Mouse (Mus musculus): ENCODE results near the gene Krt4. TPM values are rescaled to one million over a fixed set of nuclear protein-coding genes. Genes with fewer than 3 reads are reported as not detected.

Krt4 gene
- total RNA-seq, 2 experiments from 2014 or later: not detected

DNA sequence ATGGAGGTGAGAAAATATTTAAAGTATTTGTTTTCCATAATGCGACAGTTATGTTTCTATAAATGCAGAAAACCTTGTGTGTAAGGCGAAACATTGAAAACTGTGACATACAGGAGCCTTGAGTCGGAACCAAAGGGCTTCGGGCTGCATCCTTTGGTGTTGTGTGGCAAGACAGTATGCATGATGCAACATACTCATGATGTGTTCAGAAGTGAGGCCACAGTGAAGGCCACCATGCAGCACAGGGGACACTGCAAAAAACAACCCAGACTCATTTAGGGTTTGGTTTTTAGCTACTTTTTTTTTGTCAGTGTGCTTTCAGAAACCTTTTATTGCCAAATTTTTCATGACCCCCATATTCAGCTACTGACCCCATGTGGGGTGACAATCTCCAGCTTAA lies 29.3 kb downstream of the Krt4 start:
- DNase-seq (ENCODE audit: low spot score in 2 of 2): no peak

DNA sequence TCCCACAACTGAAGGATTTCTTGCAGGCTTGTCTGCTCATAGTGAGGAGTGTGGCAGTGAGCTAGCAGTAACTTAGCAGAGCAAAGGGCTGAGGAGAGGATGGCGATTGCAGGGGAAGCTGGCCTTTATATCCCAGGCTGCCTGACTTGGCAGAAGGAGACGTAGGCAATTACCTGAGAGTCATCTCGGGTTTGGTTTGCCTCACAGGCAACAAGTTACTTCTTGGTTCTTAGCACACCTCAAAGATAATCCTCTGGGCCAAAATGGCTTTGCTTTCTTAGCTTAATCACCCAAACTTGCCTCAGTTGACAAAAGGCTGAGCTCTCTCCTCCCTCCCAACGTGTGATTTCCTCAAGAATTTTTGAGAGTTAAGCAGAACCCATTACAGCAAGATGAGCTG lies 31.7 kb downstream of the Krt4 start, which contains the start of gene Krt76:
TSS of gene Krt76 (minus strand) at position 101 of the 400 bp plus-strand sequence.
- DNase-seq (ENCODE audit: low spot score in 2 of 2): no peak

- DNase-seq (ENCODE audit: low spot score in 2 of 2): no peak
These were observed 44.8 kb downstream of the Krt4 start for GRCm38 (mm10) chr15:101879776-101880175.

DNA sequence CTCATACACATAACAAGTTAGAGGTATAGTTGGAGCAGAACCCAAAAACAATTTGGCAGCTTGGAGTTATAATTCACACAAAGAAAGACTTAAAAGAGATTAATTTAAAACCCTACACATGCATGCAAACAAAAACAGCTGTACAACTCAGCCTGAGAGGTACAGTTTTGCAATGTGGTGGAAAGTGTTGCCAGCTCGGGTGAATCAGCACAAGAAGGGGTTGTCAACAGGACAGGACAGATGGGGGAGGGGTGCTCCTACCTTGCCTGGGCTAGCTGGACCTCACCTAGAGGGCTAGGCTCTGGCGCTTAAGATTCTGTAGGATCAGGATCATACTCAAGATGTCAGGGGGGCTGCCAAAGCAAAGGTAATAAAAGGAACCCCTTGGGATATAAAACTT lies 46.5 kb downstream of the Krt4 start:
- DNase-seq (ENCODE audit: low spot score in 2 of 2): no peak

- DNase-seq (ENCODE audit: low spot score in 2 of 2): no peak
These were observed 50.2 kb downstream of the Krt4 start for GRCm38 (mm10) chr15:101874383-101874782.

GRCm38 (mm10) chr15:101873231-101873630 lies 51.3 kb downstream of the Krt4 start:
- DNase-seq (ENCODE audit: low spot score in 2 of 2): no peak

DNA sequence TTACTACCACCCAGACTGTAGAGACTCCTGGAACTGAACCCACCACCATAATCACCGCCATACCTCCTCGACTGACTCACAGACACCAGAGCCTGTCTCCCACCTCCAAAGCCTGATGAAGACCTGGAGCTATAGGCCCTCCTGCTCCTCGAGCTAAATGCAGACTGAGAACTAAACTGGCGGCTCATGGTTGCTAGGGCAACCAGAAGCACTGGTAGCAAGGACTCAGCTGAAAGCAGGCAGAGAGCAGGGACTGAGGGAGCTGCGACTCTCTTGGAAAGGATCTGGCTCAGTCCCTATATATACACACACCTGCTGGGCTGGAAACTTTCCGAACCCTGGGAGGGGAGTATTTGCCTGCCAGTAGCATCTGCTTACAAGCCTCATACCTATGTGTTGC lies 55.1 kb downstream of the Krt4 start, which contains the start of gene Krt77:
TSS of gene Krt77 (minus strand) at position 275 of the 400 bp plus-strand sequence.
- peak; percentile 40 to 43 for DNase-seq (ENCODE audit: low spot score in 2 of 2)

Small RNAs within 50 kb of the gene (microRNA-seq; reads per million reads assigned to microRNA genes)
- 0 reads per million in 2 experiments for gene Gm44356

Other genes starting within 250 kb of the Krt4 start
- gene Krt6b, start 244.4 kb downstream of the Krt4 start, total RNA-seq (2021): not detected
- gene Krt6a, start 230.4 kb downstream of the Krt4 start, total RNA-seq (2021): not detected
- gene Krt5, start 211.8 kb downstream of the Krt4 start, total RNA-seq (2021): under 1 TPM; 0.33 to 0.48 TPM
- gene Krt71, start 181.6 kb downstream of the Krt4 start, total RNA-seq (2021): not detected
- gene Krt72, start 138.3 kb downstream of the Krt4 start, total RNA-seq (2021): not detected
- gene Krt73, start 122.4 kb downstream of the Krt4 start, total RNA-seq (2021): 1 to 10 TPM; 7.7 to 8.2 TPM
- gene Krt2, start 106.6 kb downstream of the Krt4 start, total RNA-seq (2021): 1 to 10 TPM; 2.6 to 3.7 TPM
- gene Krt1, start 73.9 kb downstream of the Krt4 start, total RNA-seq (2021): 1 to 10 TPM; 3.4 to 4.4 TPM
- 1 to 10 TPM; 7.2 to 9.4 TPM for gene Krt77, start 55.0 kb downstream of the Krt4 start, total RNA-seq (2021)
- not detected for gene Krt76, start 31.8 kb downstream of the Krt4 start, total RNA-seq (2021)
- gene Krt79, start 15.6 kb upstream of the Krt4 start, total RNA-seq (2021): under 1 TPM in 1 of 2 experiments, not detected in 1; 0.44 TPM
- gene Krt78, start 29.6 kb upstream of the Krt4 start, total RNA-seq (2021): not detected
- gene Krt8, start 79.7 kb upstream of the Krt4 start, total RNA-seq (2021): 1 to 10 TPM in 1 of 2 experiments, under 1 TPM in 1; 0.31 to 1.6 TPM
- gene Krt18, start 103.4 kb upstream of the Krt4 start, total RNA-seq (2021): 1 to 10 TPM in 1 of 2 experiments, under 1 TPM in 1; 0.45 to 3.4 TPM
- 100 to 1,000 TPM; 179 to 184 TPM for gene Eif4b, start 149.0 kb upstream of the Krt4 start, total RNA-seq (2021)
- gene Tns2, start 175.7 kb upstream of the Krt4 start, total RNA-seq (2021): 10 to 100 TPM; 10.0 to 15.8 TPM
- gene Spryd3, start 211.5 kb upstream of the Krt4 start, total RNA-seq (2021): 100 to 1,000 TPM; 163 to 164 TPM
- 1 to 10 TPM; 3.0 to 4.0 TPM for gene Igfbp6, start 219.6 kb upstream of the Krt4 start, total RNA-seq (2021)
- gene Soat2, start 225.8 kb upstream of the Krt4 start, total RNA-seq (2021): not detected